Mouse (Mus musculus): ENCODE measurements around the gene Exosc5. TPM values are rescaled to one million over a fixed set of nuclear protein-coding genes. Genes with fewer than 3 reads are reported as not detected.

Exosc5 gene
- polyA plus RNA-seq, 1 experiment from 2014 or later: 71.3 TPM

- Histone ChIP-seq H3K4me2 (replicated peaks) (peak overlapping the region; percentile 94), H3K4me1 (peaks cover 43% of the 10 kb centered on the region), H3K9me3 (replicated peaks) (no peaks in the 10 kb centered on the region), H3K27me3 (peaks cover 25% of the 10 kb centered on the region), H3K36me3 (0 out of 2 replicates have a peak, but pooled peaks cover 3% of the 10 kb centered on the region), H3K9ac (no peak overlapping the region), H3K27ac (replicated peaks) (no peak overlapping the region), H3K4me3 (replicated peaks) (peak overlapping the region; percentile 67)
- 34% methylated on average over 5 of the region's 5 CpGs for WGBS
- ATAC-seq (ENCODE audit: insufficient number of reproducible peaks, low FRiP score, low TSS enrichment, low read depth): no peak
Measured at GRCm38 (mm10) chr7:25690051-25690450, 31.1 kb downstream of the Exosc5 start.

GRCm38 (mm10) chr7:25694104-25694503, 35.1 kb downstream of the Exosc5 start:
- no peaks in the 10 kb centered on the region for H3K9me3 ChIP-seq (replicated peaks)
- H3K4me1 ChIP-seq: peaks cover 7% of the 10 kb centered on the region
- peaks cover 11% of the 10 kb centered on the region for H3K27me3 ChIP-seq
- WGBS: 70% methylated on average over 8 of the region's 8 CpGs
- no peak overlapping the region for H3K4me2 ChIP-seq (replicated peaks)
- no peak overlapping the region for H3K27ac ChIP-seq (replicated peaks)
- H3K9ac ChIP-seq: no peak overlapping the region
- ATAC-seq (ENCODE audit: insufficient number of reproducible peaks, low FRiP score, low TSS enrichment, low read depth): no peak
- 0 out of 2 replicates have a peak, but pooled peaks cover 3% of the 10 kb centered on the region for H3K36me3 ChIP-seq
- H3K4me3 ChIP-seq (replicated peaks): no peak overlapping the region

GRCm38 (mm10) chr7:25699851-25700250, 40.9 kb downstream of the Exosc5 start:
- peaks cover 6% of the 10 kb centered on the region; the same call in 1 of the 2 replicates for H3K27me3 ChIP-seq
- no peak for ATAC-seq (ENCODE audit: insufficient number of reproducible peaks, low FRiP score, low TSS enrichment, low read depth)
- H3K9me3 ChIP-seq (replicated peaks): no peaks in the 10 kb centered on the region
- no peak overlapping the region for H3K4me3 ChIP-seq (replicated peaks)
- H3K9ac ChIP-seq: no peak overlapping the region
- H3K36me3 ChIP-seq: peaks cover 18% of the 10 kb centered on the region
- H3K4me2 ChIP-seq (replicated peaks): no peak overlapping the region
- peaks cover 8% of the 10 kb centered on the region for H3K4me1 ChIP-seq
- whole genome bisulfite sequencing: 55% methylated on average over 13 of the region's 13 CpGs
- H3K27ac ChIP-seq (replicated peaks): no peak overlapping the region

- 75% methylated on average over 12 of the region's 12 CpGs for WGBS
- H3K36me3 ChIP-seq: peaks cover 18% of the 10 kb centered on the region
- H3K9ac ChIP-seq: no peak overlapping the region
- no peak overlapping the region for H3K4me2 ChIP-seq (replicated peaks)
- H3K27me3 ChIP-seq: peaks cover 6% of the 10 kb centered on the region; the same call in 1 of the 2 replicates
- no peaks in the 10 kb centered on the region for H3K9me3 ChIP-seq (replicated peaks)
- H3K4me3 ChIP-seq (replicated peaks): no peak overlapping the region
- no peak overlapping the region for H3K27ac ChIP-seq (replicated peaks)
- peaks cover 8% of the 10 kb centered on the region for H3K4me1 ChIP-seq
- ATAC-seq (ENCODE audit: insufficient number of reproducible peaks, low FRiP score, low TSS enrichment, low read depth): no peak
Measured at GRCm38 (mm10) chr7:25700732-25701131, 41.8 kb downstream of the Exosc5 start.

GRCm38 (mm10) chr7:25702350-25702749, 43.4 kb downstream of the Exosc5 start:
- no peak overlapping the region for H3K9ac ChIP-seq
- no peak for ATAC-seq (ENCODE audit: insufficient number of reproducible peaks, low FRiP score, low TSS enrichment, low read depth)
- WGBS: 96% methylated on average over 2 of the region's 2 CpGs

GRCm38 (mm10) chr7:25703793-25704494, 45.0 kb downstream of the Exosc5 start:
- no peak overlapping the region for H3K4me3 ChIP-seq (replicated peaks)
- WGBS: 26% methylated on average over 10 of the region's 10 CpGs
- no peaks in the 10 kb centered on the region for H3K9me3 ChIP-seq (replicated peaks)
- H3K9ac ChIP-seq: no peak overlapping the region
- peaks cover 6% of the 10 kb centered on the region; the same call in 1 of the 2 replicates for H3K27me3 ChIP-seq
- peaks cover 18% of the 10 kb centered on the region for H3K36me3 ChIP-seq
- peaks cover 22% of the 10 kb centered on the region for H3K4me1 ChIP-seq
- no peak overlapping the region for H3K4me2 ChIP-seq (replicated peaks)
- ATAC-seq (ENCODE audit: insufficient number of reproducible peaks, low FRiP score, low TSS enrichment, low read depth): no peak
- no peak overlapping the region for H3K27ac ChIP-seq (replicated peaks)

More at GRCm38 (mm10) chr7:25702350-25702749, 43.4 kb downstream of the Exosc5 start:
- peaks cover 9% of the 10 kb centered on the region for H3K4me1 ChIP-seq
- H3K27ac ChIP-seq (replicated peaks): no peak overlapping the region
- H3K36me3 ChIP-seq: peaks cover 18% of the 10 kb centered on the region
- no peaks in the 10 kb centered on the region for H3K9me3 ChIP-seq (replicated peaks)
- H3K4me3 ChIP-seq (replicated peaks): no peak overlapping the region
- H3K4me2 ChIP-seq (replicated peaks): no peak overlapping the region
- peaks cover 6% of the 10 kb centered on the region; the same call in 1 of the 2 replicates for H3K27me3 ChIP-seq

GRCm38 (mm10) chr7:25704716-25705364, 45.9 kb downstream of the Exosc5 start:
- H3K27ac ChIP-seq (replicated peaks): no peak overlapping the region
- no peak for ATAC-seq (ENCODE audit: insufficient number of reproducible peaks, low FRiP score, low TSS enrichment, low read depth)
- peaks cover 6% of the 10 kb centered on the region; the same call in 1 of the 2 replicates for H3K27me3 ChIP-seq
- whole genome bisulfite sequencing: 13% methylated on average over 36 of the region's 37 CpGs
- peaks cover 25% of the 10 kb centered on the region for H3K4me1 ChIP-seq
- H3K4me2 ChIP-seq (replicated peaks): peak overlapping the region; percentile 41
- H3K9ac ChIP-seq: no peak overlapping the region
- H3K9me3 ChIP-seq (replicated peaks): no peaks in the 10 kb centered on the region
- H3K36me3 ChIP-seq: peaks cover 18% of the 10 kb centered on the region
- no peak overlapping the region for H3K4me3 ChIP-seq (replicated peaks)

GRCm38 (mm10) chr7:25705801-25706251, 46.9 kb downstream of the Exosc5 start:
- Histone ChIP-seq H3K36me3 (peaks cover 16% of the 10 kb centered on the region), H3K4me2 (replicated peaks) (no peak overlapping the region), H3K4me1 (peaks cover 35% of the 10 kb centered on the region), H3K27me3 (peaks cover 6% of the 10 kb centered on the region; the same call in 1 of the 2 replicates), H3K4me3 (replicated peaks) (no peak overlapping the region), H3K9ac (no peak overlapping the region), H3K27ac (replicated peaks) (no peak overlapping the region), H3K9me3 (replicated peaks) (no peaks in the 10 kb centered on the region)
- ATAC-seq (ENCODE audit: insufficient number of reproducible peaks, low FRiP score, low TSS enrichment, low read depth): no peak
- 55% methylated on average over 6 of the region's 6 CpGs for WGBS

GRCm38 (mm10) chr7:25706578-25707170, 47.7 kb downstream of the Exosc5 start:
- Histone ChIP-seq H3K36me3 (peaks cover 7% of the 10 kb centered on the region; the same call in 1 of the 2 replicates), H3K4me2 (replicated peaks) (no peak overlapping the region), H3K9ac (no peak overlapping the region), H3K9me3 (replicated peaks) (no peaks in the 10 kb centered on the region), H3K4me3 (replicated peaks) (no peak overlapping the region), H3K27me3 (peaks cover 6% of the 10 kb centered on the region; the same call in 1 of the 2 replicates), H3K4me1 (peaks cover 43% of the 10 kb centered on the region), H3K27ac (replicated peaks) (peak overlapping the region; percentile 68; the same call in 1 of the 2 replicates)
- ATAC-seq (ENCODE audit: insufficient number of reproducible peaks, low FRiP score, low TSS enrichment, low read depth): no peak
- WGBS: 47% methylated on average over 7 of the region's 7 CpGs

GRCm38 (mm10) chr7:25707581-25708292, 48.8 kb downstream of the Exosc5 start:
- ATAC-seq (ENCODE audit: insufficient number of reproducible peaks, low FRiP score, low TSS enrichment, low read depth): peak; percentile 17
- peak overlapping the region; percentile 68 for H3K27ac ChIP-seq (replicated peaks)
- no peak overlapping the region for H3K4me3 ChIP-seq (replicated peaks)
- peaks cover 52% of the 10 kb centered on the region for H3K4me1 ChIP-seq
- H3K27me3 ChIP-seq: peaks cover 6% of the 10 kb centered on the region; the same call in 1 of the 2 replicates
- no peak overlapping the region for H3K9ac ChIP-seq
- H3K36me3 ChIP-seq: peaks cover 8% of the 10 kb centered on the region; the same call in 1 of the 2 replicates
- WGBS: 44% methylated on average over 15 of the region's 15 CpGs
- H3K4me2 ChIP-seq (replicated peaks): no peak overlapping the region
- no peaks in the 10 kb centered on the region for H3K9me3 ChIP-seq (replicated peaks)

Measured in embryonic facial prominence, embryonic 15.5 days (tissue).